Mouse (Mus musculus) midbrain, postnatal 0 days (tissue): ENCODE data around the gene Dcp1a. TPM values are rescaled to one million over a fixed set of nuclear protein-coding genes. Genes with fewer than 3 reads are reported as not detected.

Experiments used
- ATAC-seq: fragments of 200-750 bp; cut with Nextera tagmentation; 2 replicates; pipeline ENCODE4 v1.8.0; 2017; ENCODE audit warnings: moderate number of reproducible peaks, mild to moderate bottlenecking, moderate TSS enrichment, moderate library complexity; ENCODE audit not compliant: low FRiP score
- DNase-seq: peaks from one replicate; pipeline ENCODE4 v3.0.0-alpha.2; 2015; ENCODE audit warnings: low spot score
- H3K27ac ChIP-seq: fragments of 300-500 bp; sonication (generic); 2 replicates; pipeline ENCODE4 v1.5.1; 2014; ENCODE audit warnings: low read depth, mild to moderate bottlenecking, low read length, mixed read lengths
- H3K27me3 ChIP-seq: fragments of 300-500 bp; sonication (generic); 2 replicates; pipeline ENCODE4 v1.6.1; 2014; ENCODE audit warnings: low read length, control low read depth, mixed read lengths; ENCODE audit not compliant: insufficient read depth
- H3K36me3 ChIP-seq: fragments of 300-500 bp; sonication (generic); 2 replicates; pipeline ENCODE4 v1.6.1; 2014; ENCODE audit warnings: low read length, control low read depth, mixed read lengths; ENCODE audit not compliant: insufficient read depth
- H3K4me1 ChIP-seq: fragments of 300-500 bp; sonication (generic); 2 replicates; pipeline ENCODE4 v1.6.1; 2014; ENCODE audit warnings: mild to moderate bottlenecking, control low read depth, antibody characterized with exemption, low read length, mixed read lengths; ENCODE audit not compliant: insufficient read depth
- H3K4me2 ChIP-seq: fragments of 300-500 bp; sonication (generic); 2 replicates; pipeline ENCODE4 v1.6.1; 2014; ENCODE audit warnings: low read depth, mild to moderate bottlenecking, low read length, mixed read lengths; ENCODE audit not compliant: poor library complexity, severe bottlenecking
- H3K4me3 ChIP-seq: fragments of 300-500 bp; sonication (generic); 2 replicates; pipeline ENCODE4 v1.5.1; 2014; ENCODE audit warnings: low read depth, mild to moderate bottlenecking, low read length, moderate library complexity
- H3K9ac ChIP-seq: fragments of 300-500 bp; sonication (generic); replicated peaks from 2 replicates; pipeline ENCODE4 v1.6.1; 2014; ENCODE audit warnings: mild to moderate bottlenecking, low read length, moderate library complexity, mixed read lengths; ENCODE audit not compliant: poor library complexity, severe bottlenecking
- H3K9me3 ChIP-seq: fragments of 300-500 bp; sonication (generic); 2 replicates; pipeline ENCODE4 v1.6.1; 2016; ENCODE audit warnings: low read length, control low read depth
- CTCF ChIP-seq: IDR thresholded peaks from 2 replicates; pipeline ENCODE4 v1.5.1; 2016; ENCODE audit warnings: antibody characterized with exemption, mild to moderate bottlenecking
- WGBS: fragments of 180-500 bp; shearing (Covaris S2); extraction: QIAGEN DNeasy Blood & Tissue Kit; methylation state at CpG from one replicate; pipeline ENCODE4 v1.1.7; 2014; 5-methylcytosine and 5-hydroxymethylcytosine counted together
- microRNA-seq: library from miRNA; unstranded; fragments of <30 nt; microRNA quantifications from one replicate; pipeline ENCODE4, GENCODE M21; 2016; ENCODE audit warnings: borderline number of aligned reads
- polyA plus RNA-seq: library from polyadenylated mRNA; unstranded; fragments of >200 nt; fragmentation: Nextera tagmentation; extraction: Ambion mirVana; gene quantifications from 2 replicates; pipeline ENCODE4 v1.2.1, GENCODE M21; 2015
- total RNA-seq: library from RNA; depleted of rRNA; stranded (reverse); fragments of >200 nt; gene quantifications from 2 replicates; pipeline ENCODE4 v1.2.3, GENCODE M21; 2014; rRNA removed

Dcp1a gene
- total and polyA plus RNA-seq, 2 experiments from 2014 or later: 11.8 to 22.5 TPM

- Histone ChIP-seq H3K27me3 (no peaks in the 10 kb centered on the region), H3K36me3 (peaks cover 30% of the 10 kb centered on the region), H3K4me3 (no peak overlapping the region), H3K4me2 (no peak overlapping the region), H3K27ac (no peak overlapping the region), H3K4me1 (no peaks in the 10 kb centered on the region), H3K9me3 (no peaks in the 10 kb centered on the region), H3K9ac (no peak overlapping the region)
- no peak for TF ChIP-seq CTCF
- no peak for ATAC-seq
- DNase-seq: no peak
- WGBS: 85% methylated on average over 7 of the region's 7 CpGs
These were observed 96.5 kb downstream of the Dcp1a start for GRCm38 (mm10) chr14:30575791-30576190.

- Histone ChIP-seq H3K9ac (no peak overlapping the region), H3K4me1 (no peaks in the 10 kb centered on the region), H3K27me3 (no peaks in the 10 kb centered on the region), H3K27ac (no peak overlapping the region), H3K36me3 (peaks cover 25% of the 10 kb centered on the region), H3K4me3 (no peak overlapping the region), H3K4me2 (no peak overlapping the region), H3K9me3 (no peaks in the 10 kb centered on the region)
- no peak for TF ChIP-seq CTCF
- DNase-seq (no peak), ATAC-seq (no peak)
- WGBS: 81% methylated on average over 5 of the region's 5 CpGs
These were observed 96.9 kb downstream of the Dcp1a start for GRCm38 (mm10) chr14:30576260-30576659.

Small RNAs within 50 kb of the gene (microRNA-seq; reads per million reads assigned to microRNA genes)
- gene Mir3076: 7.7 reads per million, percentile 17 among the genes with 10 or more reads in this experiment

Other genes starting within 250 kb of the Dcp1a start
- gene Cacna1d, start 11.9 kb downstream of the Dcp1a start, total RNA-seq: 36.5 and 44.3 TPM in 2 replicates
- 7.6 and 8.9 TPM in 2 replicates for gene Cacna1d, start 11.9 kb downstream of the Dcp1a start, polyA plus RNA-seq
- 364 and 388 TPM in 2 replicates for gene Tkt, start 68.8 kb downstream of the Dcp1a start, total RNA-seq
- gene Tkt, start 68.8 kb downstream of the Dcp1a start, polyA plus RNA-seq: 241 and 251 TPM in 2 replicates
- gene Prkcd, start 146.7 kb downstream of the Dcp1a start, total RNA-seq: 17.0 and 19.1 TPM in 2 replicates
- 12.1 and 13.2 TPM in 2 replicates for gene Prkcd, start 146.7 kb downstream of the Dcp1a start, polyA plus RNA-seq
- 12.3 and 12.6 TPM in 2 replicates for gene Rft1, start 174.8 kb downstream of the Dcp1a start, total RNA-seq
- 9.6 TPM in 2 replicates for gene Rft1, start 174.8 kb downstream of the Dcp1a start, polyA plus RNA-seq
- 9.2 and 13.7 TPM in 2 replicates for gene Sfmbt1, start 235.3 kb downstream of the Dcp1a start, total RNA-seq
- gene Sfmbt1, start 235.3 kb downstream of the Dcp1a start, polyA plus RNA-seq: 14.0 and 16.2 TPM in 2 replicates